Mouse (Mus musculus): ENCODE results near the gene Kcnh2.

Kcnh2 gene

DNA sequence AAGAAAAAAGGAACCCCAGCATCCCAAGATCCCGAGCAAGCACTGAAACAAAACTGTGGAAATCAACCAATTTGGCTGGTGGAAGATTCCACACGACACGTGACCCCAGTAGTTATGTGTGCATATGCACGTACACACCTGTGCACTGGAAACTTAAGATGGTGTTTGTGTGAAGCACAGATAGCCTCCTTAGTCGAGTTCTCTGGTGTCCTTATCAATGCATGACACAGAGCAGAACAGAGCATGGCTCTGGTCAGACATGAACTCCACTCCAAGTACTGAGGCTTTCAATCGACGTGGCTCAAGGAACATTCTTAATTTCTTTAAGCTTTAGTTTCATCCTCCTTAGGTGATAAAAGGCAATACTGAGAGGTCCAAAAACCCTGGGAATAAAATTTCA, 5.1 kb downstream of the Kcnh2 start:
- no peak for DNase-seq (ENCODE audit: low spot score in 2 of 2)

GRCm38 (mm10) chr5:24344477-24345051, 6.8 kb downstream of the Kcnh2 start:
- no peak for DNase-seq (ENCODE audit: low spot score in 2 of 2)

GRCm38 (mm10) chr5:24343977-24344436, 7.4 kb downstream of the Kcnh2 start:
- DNase-seq (ENCODE audit: low spot score in 2 of 2), result no peak

DNA sequence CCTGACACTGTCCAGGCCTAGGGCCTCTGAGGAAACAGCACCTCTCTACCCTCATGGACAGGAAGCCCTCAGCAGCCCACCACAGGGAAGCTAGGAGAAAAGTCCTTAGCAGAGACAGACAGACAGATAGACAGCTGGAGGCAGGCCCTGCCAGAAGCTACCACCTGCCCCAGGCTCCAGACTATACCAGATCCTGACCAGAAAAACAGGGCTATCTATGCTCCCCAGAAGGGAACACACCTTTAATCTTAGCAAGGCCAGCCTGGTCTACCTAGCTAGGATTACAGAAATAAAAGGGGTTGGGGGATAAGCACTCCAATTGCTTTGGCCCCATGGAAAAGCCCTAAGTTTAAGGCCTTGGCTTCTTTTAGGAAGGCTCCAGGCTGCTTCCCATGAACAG, 8.0 kb downstream of the Kcnh2 start:
- no peak for DNase-seq (ENCODE audit: low spot score in 2 of 2)

DNA sequence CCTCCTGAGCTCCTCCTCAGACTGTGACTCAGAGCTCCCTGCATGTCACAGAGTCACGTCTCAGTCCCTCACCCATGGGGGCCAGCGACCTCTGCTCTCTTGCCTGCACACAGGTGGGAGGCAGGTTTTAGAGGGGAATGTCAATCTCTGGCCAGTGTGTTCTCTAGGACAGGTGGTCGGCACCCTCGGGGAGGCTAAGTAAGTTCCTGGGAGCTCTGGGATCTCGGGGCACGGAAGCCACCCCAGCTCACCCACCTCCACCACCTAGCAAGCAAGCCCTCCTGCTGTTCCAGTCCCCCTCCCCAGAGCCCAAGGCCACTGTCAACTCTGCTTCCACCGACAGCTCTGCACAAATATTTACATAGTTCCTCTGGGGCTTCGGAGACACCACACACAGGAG, 8.4 kb downstream of the Kcnh2 start:
- no peak for DNase-seq (ENCODE audit: low spot score in 2 of 2)

- no peak for DNase-seq (ENCODE audit: low spot score in 2 of 2)
These were observed 9.0 kb downstream of the Kcnh2 start for GRCm38 (mm10) chr5:24342205-24342963.

DNA sequence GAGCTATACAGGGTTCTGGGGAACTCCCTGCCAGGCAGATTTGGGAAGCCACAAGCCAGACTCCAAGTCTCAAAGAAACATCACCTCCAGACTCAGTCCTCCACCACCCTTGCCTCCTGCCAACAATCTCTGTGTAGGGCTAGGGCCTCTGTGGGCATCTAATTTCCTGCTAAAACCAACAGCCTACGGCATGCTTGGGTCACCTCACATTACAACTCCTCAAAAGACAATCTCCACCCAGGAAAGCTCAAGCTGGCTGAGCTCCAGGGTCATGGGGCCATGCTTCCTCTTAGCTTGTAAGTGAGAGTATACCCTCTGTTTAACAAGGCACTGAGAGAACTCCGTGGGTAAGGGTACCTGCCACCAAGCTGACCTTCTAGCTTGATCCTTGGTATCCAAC, 13.6 kb downstream of the Kcnh2 start:
- no peak for DNase-seq (ENCODE audit: low spot score in 2 of 2)

GRCm38 (mm10) chr5:24337366-24337765, 14.0 kb downstream of the Kcnh2 start:
- DNase-seq (ENCODE audit: low spot score in 2 of 2), result no peak

DNA sequence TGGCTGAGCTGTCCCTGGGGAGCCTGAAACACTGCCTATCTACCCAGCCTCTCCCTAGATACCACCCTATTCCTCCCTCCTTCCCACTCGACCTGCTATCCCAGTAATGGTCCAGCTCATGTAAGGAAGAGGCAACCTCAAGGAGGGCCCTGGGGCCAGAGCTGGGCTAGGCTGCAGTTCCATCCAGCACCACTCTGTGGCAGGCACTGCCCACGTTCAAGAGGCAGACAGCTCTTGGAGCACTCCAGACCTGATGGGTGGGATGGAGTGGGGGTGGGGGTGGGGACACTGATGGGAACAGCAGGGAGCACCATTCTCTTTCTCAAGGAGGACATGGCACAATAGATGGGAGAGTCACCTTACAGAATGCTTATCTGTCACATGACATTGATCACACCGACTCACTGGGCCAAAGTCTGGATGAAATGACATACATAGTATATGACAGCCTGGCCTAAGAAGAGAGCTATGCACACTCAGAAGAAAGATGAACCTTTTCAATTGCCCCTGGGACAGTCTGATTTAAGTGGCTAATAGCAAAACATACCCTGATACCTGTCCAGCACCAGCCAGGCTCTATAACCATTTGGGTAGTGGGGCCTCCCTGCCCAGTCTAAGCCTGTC, 15.4 kb downstream of the Kcnh2 start:
- DNase-seq (ENCODE audit: low spot score in 2 of 2), result no peak

GRCm38 (mm10) chr5:24334749-24335148, 16.7 kb downstream of the Kcnh2 start:
- no peak for DNase-seq (ENCODE audit: low spot score in 2 of 2)

DNA sequence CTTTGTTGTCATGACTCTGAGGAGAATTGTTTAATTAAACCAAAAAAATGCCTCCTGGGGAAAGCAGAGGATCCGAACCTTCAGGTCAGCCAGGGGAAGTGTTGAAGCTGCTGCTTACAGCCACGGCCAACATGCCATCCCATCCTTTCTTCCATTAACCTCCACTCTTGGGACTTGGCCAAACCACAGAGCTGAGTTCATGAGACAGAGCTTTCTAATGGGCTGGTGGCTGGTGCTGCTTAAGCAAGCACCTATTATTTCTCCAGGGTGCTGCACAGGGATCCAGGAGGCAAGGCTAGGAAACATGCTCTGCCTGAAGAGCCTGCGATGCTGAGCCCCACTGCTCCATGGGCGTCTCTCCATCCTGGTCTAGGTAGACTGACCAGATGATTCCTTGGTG, 19.0 kb downstream of the Kcnh2 start:
- no peak for DNase-seq (ENCODE audit: low spot score in 2 of 2)

DNA sequence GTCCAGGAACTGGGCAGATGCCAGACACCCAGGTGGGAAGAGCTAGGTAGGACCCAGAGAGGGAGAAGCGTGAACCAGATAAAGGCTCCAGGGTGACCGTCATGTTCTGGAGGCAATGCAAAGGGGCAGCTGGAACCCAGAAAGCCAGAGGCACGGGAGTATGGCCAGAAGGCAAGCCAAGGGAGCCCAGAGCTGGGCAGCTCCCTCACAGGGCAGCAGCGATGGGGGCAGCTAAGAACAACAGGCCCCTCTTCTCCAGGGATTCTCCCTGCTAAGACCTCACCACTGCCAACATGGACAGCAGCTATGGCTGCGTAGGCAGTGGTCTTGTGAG, 21.5 kb downstream of the Kcnh2 start:
- no peak for DNase-seq (ENCODE audit: low spot score in 2 of 2)

DNA sequence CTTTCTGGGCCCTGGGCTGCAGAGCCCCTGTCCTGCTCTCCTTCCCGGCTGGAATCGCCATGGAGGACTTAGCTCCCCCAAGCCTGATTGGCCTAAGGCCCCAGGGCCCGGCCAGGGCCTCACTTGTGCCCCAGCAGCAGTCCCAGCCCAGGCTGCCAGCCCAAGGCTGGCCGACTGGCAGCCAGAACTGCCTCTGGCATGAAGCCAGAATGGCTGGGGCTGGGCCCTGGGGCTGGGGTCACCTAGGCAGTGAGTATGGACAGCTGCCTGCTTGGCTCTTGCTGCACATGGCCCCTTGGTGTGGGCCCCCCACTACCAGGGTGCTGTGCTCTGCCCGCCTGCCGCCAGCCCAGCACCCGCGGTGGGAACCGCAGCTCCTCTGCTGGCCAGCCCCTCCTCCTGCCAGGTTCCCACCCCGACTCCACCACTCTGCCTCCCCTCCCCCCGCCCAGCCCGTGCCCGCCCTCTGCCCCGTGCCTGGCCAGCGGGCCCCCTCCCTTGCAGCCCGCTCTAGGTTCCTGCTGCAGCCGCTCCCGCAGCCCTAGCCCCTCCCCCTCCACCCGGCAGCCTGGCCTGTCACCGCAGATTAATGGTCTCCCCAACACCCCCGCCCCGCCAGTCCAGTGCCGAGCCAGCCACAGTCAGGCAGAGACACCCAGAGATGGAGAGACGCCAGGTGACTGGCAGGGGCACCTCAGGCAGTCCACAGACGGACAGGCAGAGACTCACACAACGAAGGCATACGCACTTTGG, 22.0 kb downstream of the Kcnh2 start:
- DNase-seq (ENCODE audit: low spot score in 2 of 2), result no peak

GRCm38 (mm10) chr5:24328813-24329211, 22.6 kb downstream of the Kcnh2 start:
- no peak for DNase-seq (ENCODE audit: low spot score in 2 of 2)

DNA sequence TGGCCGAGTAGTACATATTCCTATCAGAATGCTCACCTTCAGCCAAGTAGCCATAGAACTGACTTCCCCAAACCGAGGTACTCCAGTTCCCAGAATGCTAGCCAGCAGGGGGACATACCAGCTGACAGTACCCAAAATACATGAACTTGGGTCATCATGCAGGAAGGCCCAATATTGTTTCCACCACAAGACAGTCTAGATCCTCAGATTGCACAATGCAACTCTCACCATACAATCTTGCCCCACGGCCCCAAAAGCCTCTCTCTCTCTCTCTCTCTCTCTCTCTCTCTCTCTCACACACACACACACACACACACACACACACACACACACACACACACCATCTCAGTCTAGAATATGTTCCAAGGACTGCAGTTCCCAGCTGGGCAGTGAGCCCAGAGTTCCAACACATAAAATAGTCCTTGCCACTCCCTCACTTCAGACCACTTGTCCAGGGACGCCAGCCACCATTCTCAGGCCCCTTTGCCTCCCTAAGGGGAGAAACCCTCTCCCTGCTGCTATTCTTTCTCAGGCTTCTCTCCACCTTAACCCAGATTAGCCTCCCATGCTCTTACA, 24.5 kb downstream of the Kcnh2 start:
- no peak for DNase-seq (ENCODE audit: low spot score in 2 of 2)

- no peak for DNase-seq (ENCODE audit: low spot score in 2 of 2)
These were observed 25.1 kb downstream of the Kcnh2 start for GRCm38 (mm10) chr5:24326166-24326841.

GRCm38 (mm10) chr5:24325251-24325650, 26.2 kb downstream of the Kcnh2 start:
- no peak for DNase-seq (ENCODE audit: low spot score in 2 of 2)

DNA sequence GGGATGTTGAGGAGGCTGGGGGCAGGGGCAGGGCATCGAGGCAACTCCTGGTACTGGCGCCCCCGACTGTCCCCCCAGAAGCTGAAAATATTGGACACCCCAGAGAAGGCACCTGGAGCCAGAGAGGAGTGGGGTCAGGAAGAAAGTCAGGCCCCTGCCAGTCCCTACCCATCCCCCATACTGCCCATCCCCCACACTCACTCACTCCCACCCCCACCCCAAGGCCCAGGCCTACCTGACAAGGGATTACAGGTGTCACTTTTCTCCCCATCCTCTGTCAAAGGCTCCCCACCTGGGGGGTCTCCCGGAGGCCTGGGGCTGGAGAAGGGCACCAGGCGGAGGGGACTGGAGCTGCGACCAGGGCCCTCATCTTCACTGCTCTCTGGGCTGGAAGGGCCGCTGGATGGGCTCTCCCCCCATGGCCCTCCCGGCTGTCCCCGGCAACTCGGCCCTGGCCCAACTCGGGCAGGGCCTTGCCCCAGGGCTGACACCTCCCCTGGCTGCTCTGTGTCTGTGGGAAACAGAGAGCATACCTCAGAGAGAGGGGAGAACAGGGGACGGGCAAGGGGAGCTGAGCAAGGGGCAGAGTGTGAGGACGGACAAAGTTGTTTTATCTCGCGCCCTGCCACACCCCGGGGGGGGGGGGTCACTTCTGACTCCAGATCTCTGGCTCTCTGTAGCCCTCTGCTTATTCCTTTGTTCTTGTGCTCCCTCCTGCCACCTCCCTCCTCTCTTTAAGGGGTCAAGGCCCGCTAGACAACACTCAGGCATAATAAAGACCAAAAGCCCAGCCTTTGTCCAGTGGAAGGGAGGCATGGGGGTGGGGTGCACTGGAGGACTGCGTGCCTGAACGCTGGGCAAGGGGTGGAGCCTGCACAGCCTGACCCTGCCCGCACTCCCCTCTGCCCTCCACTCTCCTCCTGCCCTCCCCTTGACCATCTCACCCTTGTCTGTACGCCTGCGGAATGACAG, 29.4 kb downstream of the Kcnh2 start:
- DNase-seq (ENCODE audit: low spot score in 2 of 2), result no peak

- DNase-seq (ENCODE audit: low spot score in 2 of 2), result no peak
These were observed 30.5 kb downstream of the Kcnh2 start for GRCm38 (mm10) chr5:24320894-24321293.

DNA sequence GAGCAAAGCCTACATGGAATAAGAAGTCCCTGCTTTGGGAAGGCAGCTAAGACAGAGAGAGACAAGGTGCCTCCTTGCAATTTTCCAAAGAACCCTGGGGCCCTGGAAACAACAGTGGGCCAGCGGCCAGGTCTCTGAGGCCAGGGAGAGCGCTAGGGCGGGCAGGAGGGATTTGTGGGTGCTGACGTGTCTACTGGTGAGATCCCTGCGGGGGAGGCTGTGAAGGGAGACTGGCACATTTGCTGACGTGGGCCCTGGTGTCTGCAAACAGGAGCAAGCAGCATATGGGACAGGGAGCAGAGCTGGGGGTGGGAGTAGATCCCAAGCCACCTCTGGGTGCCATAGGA, 31.0 kb downstream of the Kcnh2 start:
- no peak for DNase-seq (ENCODE audit: low spot score in 2 of 2)

All from spleen, postnatal 14 days (tissue).